Mouse (Mus musculus) heart, postnatal 0 days (tissue): ENCODE results near the gene Mrps25. TPM values are rescaled to one million over a fixed set of nuclear protein-coding genes. Genes with fewer than 3 reads are reported as not detected.

ENCODE experiments used
- ATAC-seq: fragments of 200-750 bp; cut with Nextera tagmentation; 2 replicates; pipeline ENCODE4 v1.8.0; 2017; ENCODE audit warnings: low read depth, moderate number of reproducible peaks, moderate library complexity; ENCODE audit not compliant: insufficient read depth
- DNase-seq: peaks from one replicate; pipeline ENCODE4 v3.0.0-alpha.2; 2016; ENCODE audit warnings: low spot score
- H3K27ac ChIP-seq: fragments of 300-500 bp; sonication (generic); 2 replicates; pipeline ENCODE4 v1.5.1; 2014; ENCODE audit warnings: low read depth, mild to moderate bottlenecking
- H3K27me3 ChIP-seq: fragments of 300-500 bp; sonication (generic); 2 replicates; pipeline ENCODE4 v1.6.1; 2014; ENCODE audit warnings: low read length, mixed read lengths; ENCODE audit not compliant: control insufficient read depth, insufficient read depth
- H3K36me3 ChIP-seq: fragments of 300-500 bp; sonication (generic); replicated peaks from 2 replicates; pipeline ENCODE4 v1.6.1; 2014; ENCODE audit warnings: low read length, mixed read lengths; ENCODE audit not compliant: control insufficient read depth, insufficient read depth
- H3K4me1 ChIP-seq: fragments of 300-500 bp; sonication (generic); 2 replicates; pipeline ENCODE4 v1.6.1; 2014; ENCODE audit warnings: antibody characterized with exemption; ENCODE audit not compliant: control insufficient read depth, insufficient read depth
- H3K4me2 ChIP-seq: fragments of 300-500 bp; sonication (generic); 2 replicates; pipeline ENCODE4 v1.6.1; 2014; ENCODE audit warnings: low read depth, mild to moderate bottlenecking, low read length, moderate library complexity
- H3K4me3 ChIP-seq: fragments of 300-500 bp; sonication (generic); 2 replicates; pipeline ENCODE4 v1.5.1; 2014; ENCODE audit warnings: low read depth, low read length
- H3K9ac ChIP-seq: fragments of 300-500 bp; sonication (generic); replicated peaks from 2 replicates; pipeline ENCODE4 v1.6.1; 2014; ENCODE audit warnings: low read depth, low read length, mixed read lengths
- H3K9me3 ChIP-seq: fragments of 300-500 bp; sonication (generic); replicated peaks from 2 replicates; pipeline ENCODE4 v1.6.1; 2016; ENCODE audit warnings: low read length; ENCODE audit not compliant: control insufficient read depth
- CTCF ChIP-seq: IDR thresholded peaks from 2 replicates; pipeline ENCODE4 v1.5.1; 2016; ENCODE audit warnings: antibody characterized with exemption, control low read depth, low read depth
- EP300 ChIP-seq: IDR thresholded peaks from 2 replicates; pipeline ENCODE4 v1.6.1; 2016; ENCODE audit warnings: antibody characterized with exemption, low read depth
- WGBS: fragments of 180-500 bp; shearing (Covaris S2); extraction: QIAGEN DNeasy Blood & Tissue Kit; methylation state at CpG from one replicate; pipeline ENCODE4 v1.1.7; 2014; 5-methylcytosine and 5-hydroxymethylcytosine counted together
- polyA plus RNA-seq: library from polyadenylated mRNA; unstranded; fragments of >200 nt; fragmentation: Nextera tagmentation; extraction: Ambion mirVana; gene quantifications from 2 replicates; pipeline ENCODE4 v1.2.1, GENCODE M21; 2015
- total RNA-seq: library from RNA; depleted of rRNA; stranded (reverse); fragments of >200 nt; gene quantifications from 2 replicates; pipeline ENCODE4 v1.2.3, GENCODE M21; 2014; ENCODE audit warnings: low replicate concordance

The Mrps25 gene
- total and polyA plus RNA-seq, 2 experiments from 2014 or later, result 11.6 to 73.0 TPM

- Histone ChIP-seq H3K4me3 (no peak overlapping the region), H3K4me2 (no peak overlapping the region), H3K27ac (no peak overlapping the region), H3K27me3 (no peaks in the 10 kb centered on the region), H3K9me3 (no peaks in the 10 kb centered on the region), H3K9ac (no peak overlapping the region), H3K36me3 (peaks cover 70% of the 10 kb centered on the region), H3K4me1 (no peaks in the 10 kb centered on the region)
- TF ChIP-seq CTCF (no peak), EP300 (no peak)
- DNase-seq (no peak), ATAC-seq (no peak)
- WGBS, result 76% methylated on average over 8 of the region's 8 CpGs
Observed at GRCm38 (mm10) chr6:92199414-92199813, 15.6 kb upstream of the Mrps25 start.

DNA sequence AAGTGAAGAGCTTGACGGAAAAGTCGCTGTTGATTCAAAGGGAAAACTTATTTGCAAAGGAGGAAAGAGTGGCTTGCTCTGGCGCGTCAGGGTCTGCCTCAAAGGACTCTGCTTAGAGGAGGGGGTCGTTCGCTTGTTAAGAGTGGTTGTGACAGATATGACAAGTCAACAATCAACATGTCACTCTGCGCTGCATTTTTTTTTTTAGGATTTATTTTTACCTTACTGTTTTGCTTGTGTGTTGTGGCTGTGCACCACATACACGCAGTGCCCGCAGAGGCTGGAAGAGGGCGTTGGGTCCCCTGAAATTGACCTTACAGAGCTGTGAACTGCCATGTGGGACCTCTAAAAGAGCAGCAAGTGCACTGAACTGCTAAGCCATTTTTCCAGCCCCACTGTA lies 345 bp upstream of the Mrps25 start:
- ATAC-seq, result peak; percentile 59
- peaks cover 43% of the 10 kb centered on the region for H3K36me3 ChIP-seq
- TF ChIP-seq CTCF (no peak), EP300 (no peak)
- peaks cover 14% of the 10 kb centered on the region for H3K4me1 ChIP-seq
- peak; percentile 14 for DNase-seq
- 4% methylated on average over 10 of the region's 10 CpGs for WGBS
- no peak overlapping the region for H3K27ac ChIP-seq
- peak overlapping the region; percentile 95 for H3K4me2 ChIP-seq
- peaks cover 8% of the 10 kb centered on the region; the same call in 1 of the 2 replicates for H3K9me3 ChIP-seq
- no peaks in the 10 kb centered on the region for H3K27me3 ChIP-seq
- H3K4me3 ChIP-seq, result peak overlapping the region; percentile 96
- H3K9ac ChIP-seq, result peak overlapping the region; percentile 81

DNA sequence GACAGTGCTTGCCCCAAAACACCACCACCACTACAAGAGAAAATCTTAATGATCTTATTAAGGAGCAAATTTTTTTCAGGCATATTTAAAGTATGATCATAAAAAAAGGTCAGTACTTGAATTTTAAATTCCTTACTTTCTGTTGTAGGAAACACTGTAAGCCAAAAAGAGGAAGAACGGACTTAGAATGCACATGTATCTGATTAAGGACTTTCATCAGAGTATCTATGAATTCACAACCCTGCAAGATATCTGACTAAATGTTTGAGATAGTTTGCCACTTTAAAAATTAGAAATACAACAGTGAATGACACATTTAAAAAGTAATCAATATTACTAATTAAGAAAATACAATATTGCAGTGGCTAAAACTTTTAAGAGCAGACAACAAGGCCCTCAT lies 7.4 kb downstream of the Mrps25 start:
- H3K27ac ChIP-seq, result no peak overlapping the region
- DNase-seq, result no peak
- H3K4me1 ChIP-seq, result no peaks in the 10 kb centered on the region
- WGBS, result 97% methylated on average over 1 of the region's 1 CpGs
- no peak overlapping the region for H3K4me2 ChIP-seq
- H3K9me3 ChIP-seq, result peaks cover 14% of the 10 kb centered on the region; the same call in 1 of the 2 replicates
- no peak overlapping the region for H3K4me3 ChIP-seq
- peaks cover 72% of the 10 kb centered on the region for H3K36me3 ChIP-seq
- no peak for ATAC-seq
- no peaks in the 10 kb centered on the region for H3K27me3 ChIP-seq
- no peak overlapping the region for H3K9ac ChIP-seq
- TF ChIP-seq EP300, result no peak
- no peak for TF ChIP-seq CTCF

DNA sequence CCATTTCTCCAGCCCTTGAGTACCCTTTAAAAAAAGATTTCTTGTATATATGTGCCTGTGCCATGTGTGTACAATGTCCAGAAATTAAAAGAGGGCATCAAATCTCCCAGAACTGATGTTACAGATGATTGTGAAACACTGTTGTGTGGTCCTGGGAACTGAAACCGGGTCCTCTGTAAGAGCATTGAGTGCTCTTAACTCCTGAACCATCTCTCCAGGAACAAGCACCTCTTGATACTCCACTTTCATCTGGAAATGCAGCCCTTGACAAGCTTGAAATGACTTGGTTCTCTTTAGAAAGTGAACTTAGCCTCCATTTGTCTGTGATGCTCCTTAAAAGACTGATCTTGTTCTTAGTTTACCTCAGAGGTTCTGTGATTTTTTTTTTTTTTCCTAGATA lies 21.1 kb downstream of the Mrps25 start:
- H3K36me3 ChIP-seq, result peaks cover 95% of the 10 kb centered on the region
- WGBS, result 79% methylated on average over 1 of the region's 1 CpGs
- no peaks in the 10 kb centered on the region for H3K9me3 ChIP-seq
- no peak for ATAC-seq
- no peak overlapping the region for H3K27ac ChIP-seq
- no peaks in the 10 kb centered on the region for H3K27me3 ChIP-seq
- no peak for DNase-seq
- no peak overlapping the region for H3K4me2 ChIP-seq
- TF ChIP-seq CTCF (no peak), EP300 (no peak)
- no peaks in the 10 kb centered on the region for H3K4me1 ChIP-seq
- no peak overlapping the region for H3K9ac ChIP-seq
- H3K4me3 ChIP-seq, result no peak overlapping the region

GRCm38 (mm10) chr6:92158801-92159200 lies 25.0 kb downstream of the Mrps25 start:
- ATAC-seq (no peak), DNase-seq (no peak)
- Histone ChIP-seq H3K9me3 (no peaks in the 10 kb centered on the region), H3K27ac (no peak overlapping the region), H3K4me2 (no peak overlapping the region), H3K36me3 (peaks cover 99% of the 10 kb centered on the region), H3K4me3 (no peak overlapping the region), H3K4me1 (peaks cover 3% of the 10 kb centered on the region; the same call in 1 of the 2 replicates), H3K9ac (no peak overlapping the region), H3K27me3 (no peaks in the 10 kb centered on the region)
- TF ChIP-seq EP300, result no peak
- WGBS, result 88% methylated on average over 3 of the region's 3 CpGs

- no peak overlapping the region for H3K4me2 ChIP-seq
- DNase-seq, result peak; percentile 58
- H3K27ac ChIP-seq, result no peak overlapping the region; the same call in 1 of the 2 replicates
- no peaks in the 10 kb centered on the region for H3K27me3 ChIP-seq
- no peak for TF ChIP-seq CTCF
- no peak for TF ChIP-seq EP300
- H3K9me3 ChIP-seq, result no peaks in the 10 kb centered on the region
- peak; percentile 39; the same call in 1 of the 2 replicates for ATAC-seq
- no peak overlapping the region for H3K4me3 ChIP-seq
- no peak overlapping the region for H3K9ac ChIP-seq
- 26% methylated on average over 1 of the region's 1 CpGs for WGBS
- H3K4me1 ChIP-seq, result peaks cover 11% of the 10 kb centered on the region; the same call in 1 of the 2 replicates
- H3K36me3 ChIP-seq, result peaks cover 92% of the 10 kb centered on the region
Observed at GRCm38 (mm10) chr6:92153774-92154173, 30.1 kb downstream of the Mrps25 start.
